ENCODE assay signal across 9 mouse cellular contexts in genomic region chr11:76893570-76893969, GRCm38 (mm10). TPM values are rescaled to one million over a fixed set of nuclear protein-coding genes. Genes with fewer than 3 reads are reported as not detected.
DNase-seq lines count a peak whose midpoint lies in the region; ATAC-seq and TF ChIP-seq lines count a peak whose summit lies in the region.
"Had no signal": no experiment of that assay in that cellular context is flagged by ENCODE, and none has a peak within 500 bp of the region (broad histone marks: within the 10 kb centered on the region; RNA-seq: fewer than 3 reads in every experiment).

No protein-coding gene starts in this region.

- H3K36me3 ChIP-seq in kidney, adult 2 months (ENCODE audit: control insufficient read depth, insufficient read depth, low read length): no peaks in the 10 kb centered on the region
- H3K36me3 ChIP-seq in lung, embryonic 15.5 days: no peaks in the 10 kb centered on the region
- H3K36me3 ChIP-seq in hindbrain, embryonic 16.5 days (ENCODE audit: control insufficient read depth, insufficient read depth, low read length): no peaks in the 10 kb centered on the region
- H3K36me3 ChIP-seq: neural tube, embryonic 13.5 days had no signal

- no peak for TF ChIP-seq CTCF in kidney, adult 2 months (conservative IDR thresholded peaks at IDR 0.05; ENCODE audit: insufficient read depth, insufficient read length, low read depth, low read length)

- H3K27me3 ChIP-seq in kidney, adult 2 months (replicated peaks; ENCODE audit: control insufficient read depth, insufficient read depth, low read length): no peaks in the 10 kb centered on the region
- H3K27me3 ChIP-seq in lung, embryonic 15.5 days: no peaks in the 10 kb centered on the region
- no peaks in the 10 kb centered on the region for H3K27me3 ChIP-seq in hindbrain, embryonic 16.5 days (replicated peaks; ENCODE audit: control insufficient read depth, insufficient read depth, low read length)
- H3K27me3 ChIP-seq: neural tube, embryonic 13.5 days had no signal

- no peak overlapping the region for H3K9ac ChIP-seq in lung, embryonic 15.5 days
- H3K9ac ChIP-seq in hindbrain, embryonic 16.5 days (ENCODE audit: low read depth, low read length): no peak overlapping the region
- H3K9ac ChIP-seq: neural tube, embryonic 13.5 days had no signal

- DNase-seq in adrenal gland, postnatal 25 days: peak; percentile 25
- peak; percentile 86 for DNase-seq in gonadal fat pad, adult 2 months (ENCODE audit: low read depth)
- DNase-seq in kidney, adult 2 months: peak; percentile 84
- no peak for DNase-seq in left cerebral cortex, adult 11 months (ENCODE audit: low spot score)

- H3K4me3 ChIP-seq in kidney, adult 2 months (ENCODE audit: insufficient read depth, low read depth, low read length): no peak overlapping the region
- no peak overlapping the region for H3K4me3 ChIP-seq in lung, embryonic 15.5 days
- H3K4me3 ChIP-seq in hindbrain, embryonic 16.5 days (ENCODE audit: low read length): no peak overlapping the region
- H3K4me3 ChIP-seq: neural tube, embryonic 13.5 days had no signal

- WGBS in kidney, adult 2 months: 16% methylated on average over 4 of the region's 4 CpGs
- WGBS in lung, embryonic 15.5 days: 7% methylated on average over 4 of the region's 4 CpGs
- 39% methylated on average over 4 of the region's 4 CpGs for WGBS in hindbrain, embryonic 16.5 days

- no peak for TF ChIP-seq POLR2A in kidney, adult 2 months (IDR thresholded peaks at IDR 0.05; ENCODE audit: low read depth, low read length)

- ATAC-seq in lung, embryonic 15.5 days (ENCODE audit: borderline replicate concordance, extremely low read depth, low FRiP score, low TSS enrichment): peak; percentile 53
- no peak for ATAC-seq in CD4-positive, CD25-positive, alpha-beta regulatory T cell, adult 4 months
- no peak for ATAC-seq in activated CD4-positive, CD25-positive, alpha-beta regulatory T cell, adult 4 months
- no peak for ATAC-seq in hindbrain, embryonic 16.5 days

- H3K4me2 ChIP-seq in lung, embryonic 15.5 days: peak overlapping the region; percentile 31
- no peak overlapping the region for H3K4me2 ChIP-seq in hindbrain, embryonic 16.5 days (ENCODE audit: low read length)
- H3K4me2 ChIP-seq: neural tube, embryonic 13.5 days had no signal

- peaks cover 23% of the 10 kb centered on the region for H3K4me1 ChIP-seq in kidney, adult 2 months (ENCODE audit: control insufficient read depth, insufficient read depth, low read length)
- peaks cover 57% of the 10 kb centered on the region for H3K4me1 ChIP-seq in lung, embryonic 15.5 days
- H3K4me1 ChIP-seq in hindbrain, embryonic 16.5 days (ENCODE audit: control insufficient read depth, insufficient read depth, low read depth, low read length): no peaks in the 10 kb centered on the region

- peak overlapping the region; percentile 83 for H3K27ac ChIP-seq in kidney, adult 2 months (ENCODE audit: insufficient read depth, low read depth, low read length)
- peak overlapping the region; percentile 81 for H3K27ac ChIP-seq in lung, embryonic 15.5 days
- no peak overlapping the region for H3K27ac ChIP-seq in hindbrain, embryonic 16.5 days (ENCODE audit: low read depth, low read length)
- H3K27ac ChIP-seq: neural tube, embryonic 13.5 days had no signal

- H3K9me3 ChIP-seq in lung, embryonic 15.5 days: no peaks in the 10 kb centered on the region
- no peaks in the 10 kb centered on the region for H3K9me3 ChIP-seq in hindbrain, embryonic 16.5 days (ENCODE audit: control insufficient read depth, low read length)
- H3K9me3 ChIP-seq: neural tube, embryonic 13.5 days had no signal

RNA-seq across cellular contexts. Expression of gene Tmigd1, which starts 8.4 kb away (rescaled TPM):
- 1.1 TPM in 1 of 2 replicates, not detected in the other for total RNA-seq in adrenal gland, postnatal 25 days (2021)
- 0.39 and 0.62 TPM in 2 replicates for polyA plus RNA-seq in gonadal fat pad, adult 2 months (2012; rRNA removed)
- 36.1 and 39.0 TPM in 2 replicates for polyA plus RNA-seq in kidney, adult 2 months (2012; rRNA removed)
- 0.14 and 0.24 TPM in 2 replicates for polyA plus RNA-seq in lung, embryonic 15.5 days (2015; fragmentation: Nextera tagmentation; extraction: Ambion mirVana)
- under 1 TPM in 1 of 2 experiments, not detected in 1; 0.65 TPM for polyA plus RNA-seq in CD4-positive, CD25-positive, alpha-beta regulatory T cell, adult 4 months (2017; shearing (Covaris generic))
- polyA plus RNA-seq in activated CD4-positive, CD25-positive, alpha-beta regulatory T cell, adult 4 months (2017; shearing (Covaris generic)): 1 to 10 TPM; 1.8 to 2.5 TPM
- 0.19 TPM in 1 of 2 replicates, not detected in the other for polyA plus RNA-seq in hindbrain, embryonic 16.5 days (2015; fragmentation: Nextera tagmentation; extraction: Ambion mirVana)

RNA-seq across cellular contexts. Expression of gene Blmh, which starts 31.0 kb away (rescaled TPM):
- 46.5 and 59.5 TPM in 2 replicates for total RNA-seq in adrenal gland, postnatal 25 days (2021)
- polyA plus RNA-seq in gonadal fat pad, adult 2 months (2012; rRNA removed): 18.8 and 19.5 TPM in 2 replicates
- polyA plus RNA-seq in kidney, adult 2 months (2012; rRNA removed): 26.1 and 27.8 TPM in 2 replicates
- 179 and 181 TPM in 2 replicates for polyA plus RNA-seq in lung, embryonic 15.5 days (2015; fragmentation: Nextera tagmentation; extraction: Ambion mirVana)
- 100 to 1,000 TPM in 1 of 2 experiments, 10 to 100 TPM in 1; 81.9 to 102 TPM for polyA plus RNA-seq in CD4-positive, CD25-positive, alpha-beta regulatory T cell, adult 4 months (2017; shearing (Covaris generic))
- polyA plus RNA-seq in activated CD4-positive, CD25-positive, alpha-beta regulatory T cell, adult 4 months (2017; shearing (Covaris generic)): 10 to 100 TPM; 77.1 to 98.7 TPM
- 139 TPM in 2 replicates for polyA plus RNA-seq in hindbrain, embryonic 16.5 days (2015; fragmentation: Nextera tagmentation; extraction: Ambion mirVana)

RNA-seq across cellular contexts. Expression of gene Cpd, which starts 46.8 kb away (rescaled TPM):
- 39.7 and 45.4 TPM in 2 replicates for total RNA-seq in adrenal gland, postnatal 25 days (2021)
- polyA plus RNA-seq in gonadal fat pad, adult 2 months (2012; rRNA removed): 31.4 and 34.0 TPM in 2 replicates
- polyA plus RNA-seq in kidney, adult 2 months (2012; rRNA removed): 28.6 and 30.5 TPM in 2 replicates
- polyA plus RNA-seq in lung, embryonic 15.5 days (2015; fragmentation: Nextera tagmentation; extraction: Ambion mirVana): 18.4 and 18.7 TPM in 2 replicates
- 1 to 10 TPM; 3.5 to 4.0 TPM for polyA plus RNA-seq in CD4-positive, CD25-positive, alpha-beta regulatory T cell, adult 4 months (2017; shearing (Covaris generic))
- polyA plus RNA-seq in activated CD4-positive, CD25-positive, alpha-beta regulatory T cell, adult 4 months (2017; shearing (Covaris generic)): 1 to 10 TPM; 4.8 to 6.1 TPM
- 3.8 and 5.6 TPM in 2 replicates for polyA plus RNA-seq in hindbrain, embryonic 16.5 days (2015; fragmentation: Nextera tagmentation; extraction: Ambion mirVana)

Comparison
In these comparisons a context has a peak if more than half of its experiments do, and no peak if none do; other contexts are left out.
1. RNA of gene Tmigd1, which starts 8.4 kb away (polyA plus RNA-seq): 36.1 to 39.0 TPM in kidney, adult 2 months; 1.8 to 2.5 TPM in activated CD4-positive, CD25-positive, alpha-beta regulatory T cell, adult 4 months, 0.65 TPM in CD4-positive, CD25-positive, alpha-beta regulatory T cell, adult 4 months, 0.39 to 0.62 TPM in gonadal fat pad, adult 2 months, 0.14 to 0.24 TPM in lung, embryonic 15.5 days and 0.19 TPM in hindbrain, embryonic 16.5 days; every median in the first group is over 10 times any median in the second.